Mouse (Mus musculus) neural tube, embryonic 12.5 days (tissue): Measurements from ENCODE around the gene Stpg4. TPM values are rescaled to one million over a fixed set of nuclear protein-coding genes. Genes with fewer than 3 reads are reported as not detected.

Source experiments
- ATAC-seq: fragments of 200-750 bp; cut with Nextera tagmentation; 2 replicates; pipeline ENCODE4 v1.8.0; 2017; ENCODE audit warnings: low read depth, mild to moderate bottlenecking, moderate TSS enrichment, moderate library complexity; ENCODE audit not compliant: low FRiP score
- H3K27ac ChIP-seq: fragments of 300-500 bp; sonication (generic); 2 replicates; pipeline ENCODE4 v1.5.1; 2016
- H3K27me3 ChIP-seq: fragments of 300-500 bp; sonication (generic); replicated peaks from 2 replicates; pipeline ENCODE4 v1.6.1; 2016; ENCODE audit warnings: mild to moderate bottlenecking
- H3K36me3 ChIP-seq: fragments of 300-500 bp; sonication (generic); 2 replicates; pipeline ENCODE4 v1.6.1; 2016; ENCODE audit warnings: mild to moderate bottlenecking
- H3K4me1 ChIP-seq: fragments of 300-500 bp; sonication (generic); 2 replicates; pipeline ENCODE4 v1.6.1; 2016
- H3K4me2 ChIP-seq: fragments of 300-500 bp; sonication (generic); replicated peaks from 2 replicates; pipeline ENCODE4 v1.6.1; 2016; ENCODE audit warnings: mild to moderate bottlenecking
- H3K4me3 ChIP-seq: fragments of 300-500 bp; sonication (generic); 2 replicates; pipeline ENCODE4 v1.5.1; 2016
- H3K9ac ChIP-seq: fragments of 300-500 bp; sonication (generic); 2 replicates; pipeline ENCODE4 v1.6.1; 2016; ENCODE audit warnings: mild to moderate bottlenecking
- H3K9me3 ChIP-seq: fragments of 300-500 bp; sonication (generic); 2 replicates; pipeline ENCODE4 v1.6.1; 2016; ENCODE audit warnings: mild to moderate bottlenecking
- WGBS: fragments of 180-500 bp; shearing (Covaris S2); methylation state at CpG from one replicate; pipeline ENCODE4 v1.1.7; 2016; 5-methylcytosine and 5-hydroxymethylcytosine counted together
- polyA plus RNA-seq: library from polyadenylated mRNA; unstranded; fragments of >200 nt; fragmentation: Nextera tagmentation; extraction: Ambion mirVana; gene quantifications from 2 replicates; pipeline ENCODE4 v1.2.1, GENCODE M21; 2016

Stpg4 gene
- polyA plus RNA-seq, 1 experiment from 2014 or later: not detected

- 84% methylated on average over 8 of the region's 8 CpGs for WGBS
- H3K27me3 ChIP-seq: no peaks in the 10 kb centered on the region
- H3K9ac ChIP-seq: no peak overlapping the region
- H3K36me3 ChIP-seq: no peaks in the 10 kb centered on the region
- no peak overlapping the region for H3K4me2 ChIP-seq
- no peak overlapping the region for H3K27ac ChIP-seq
- peaks cover 30% of the 10 kb centered on the region for H3K4me1 ChIP-seq
- H3K9me3 ChIP-seq: no peaks in the 10 kb centered on the region
- no peak overlapping the region for H3K4me3 ChIP-seq
- no peak for ATAC-seq
Observed at GRCm38 (mm10) chr17:87355456-87355855, 72.1 kb downstream of the Stpg4 start.

GRCm38 (mm10) chr17:87353745-87354320 lies 73.7 kb downstream of the Stpg4 start:
- ATAC-seq: no peak
- H3K27me3 ChIP-seq: no peaks in the 10 kb centered on the region
- no peaks in the 10 kb centered on the region for H3K9me3 ChIP-seq
- no peak overlapping the region for H3K4me3 ChIP-seq
- H3K9ac ChIP-seq: no peak overlapping the region
- no peaks in the 10 kb centered on the region for H3K36me3 ChIP-seq
- peaks cover 39% of the 10 kb centered on the region for H3K4me1 ChIP-seq
- H3K27ac ChIP-seq: no peak overlapping the region
- 85% methylated on average over 8 of the region's 8 CpGs for WGBS
- no peak overlapping the region for H3K4me2 ChIP-seq

GRCm38 (mm10) chr17:87352898-87353225 lies 74.7 kb downstream of the Stpg4 start:
- 0 out of 2 replicates have a peak overlapping the region, but pooled peaks have one; percentile 7 for H3K4me2 ChIP-seq
- no peak for ATAC-seq
- H3K27ac ChIP-seq: no peak overlapping the region
- H3K9me3 ChIP-seq: no peaks in the 10 kb centered on the region
- 13% methylated on average over 1 of the region's 1 CpGs for WGBS
- H3K4me3 ChIP-seq: no peak overlapping the region
- peaks cover 44% of the 10 kb centered on the region for H3K4me1 ChIP-seq
- H3K36me3 ChIP-seq: no peaks in the 10 kb centered on the region
- H3K9ac ChIP-seq: no peak overlapping the region
- no peaks in the 10 kb centered on the region for H3K27me3 ChIP-seq

- H3K4me1 ChIP-seq: peaks cover 44% of the 10 kb centered on the region
- ATAC-seq: peak; percentile 52
- H3K9ac ChIP-seq: no peak overlapping the region
Observed at GRCm38 (mm10) chr17:87352106-87352897, 75.2 kb downstream of the Stpg4 start.

GRCm38 (mm10) chr17:87351241-87352105 lies 76.1 kb downstream of the Stpg4 start:
- WGBS: 33% methylated on average over 20 of the region's 20 CpGs
- peaks cover 44% of the 10 kb centered on the region for H3K4me1 ChIP-seq
- no peaks in the 10 kb centered on the region for H3K36me3 ChIP-seq
- no peak overlapping the region for H3K4me3 ChIP-seq
- 0 out of 2 replicates have a peak, but pooled peaks have one; percentile 10 for ATAC-seq
- no peak overlapping the region for H3K4me2 ChIP-seq
- H3K9ac ChIP-seq: no peak overlapping the region
- H3K27me3 ChIP-seq: no peaks in the 10 kb centered on the region
- H3K27ac ChIP-seq: no peak overlapping the region
- H3K9me3 ChIP-seq: no peaks in the 10 kb centered on the region

More at GRCm38 (mm10) chr17:87352106-87352897, 75.2 kb downstream of the Stpg4 start:
- H3K4me3 ChIP-seq: no peak overlapping the region
- H3K9me3 ChIP-seq: no peaks in the 10 kb centered on the region
- H3K36me3 ChIP-seq: no peaks in the 10 kb centered on the region
- no peak overlapping the region for H3K27ac ChIP-seq
- H3K27me3 ChIP-seq: no peaks in the 10 kb centered on the region
- H3K4me2 ChIP-seq: 0 out of 2 replicates have a peak overlapping the region, but pooled peaks have one; percentile 7
- WGBS: 17% methylated on average over 16 of the region's 16 CpGs

GRCm38 (mm10) chr17:87350471-87351240 lies 76.9 kb downstream of the Stpg4 start:
- no peaks in the 10 kb centered on the region for H3K36me3 ChIP-seq
- WGBS: 62% methylated on average over 13 of the region's 13 CpGs
- H3K27ac ChIP-seq: no peak overlapping the region
- no peak overlapping the region for H3K9ac ChIP-seq
- no peak overlapping the region for H3K4me2 ChIP-seq
- ATAC-seq: no peak
- H3K9me3 ChIP-seq: no peaks in the 10 kb centered on the region
- H3K27me3 ChIP-seq: no peaks in the 10 kb centered on the region
- H3K4me3 ChIP-seq: no peak overlapping the region
- peaks cover 44% of the 10 kb centered on the region for H3K4me1 ChIP-seq

GRCm38 (mm10) chr17:87349575-87349974 lies 78.0 kb downstream of the Stpg4 start:
- Histone ChIP-seq H3K4me3 (no peak overlapping the region), H3K9me3 (no peaks in the 10 kb centered on the region), H3K36me3 (no peaks in the 10 kb centered on the region), H3K27me3 (no peaks in the 10 kb centered on the region), H3K27ac (no peak overlapping the region; the same call in 1 of the 2 replicates), H3K9ac (no peak overlapping the region), H3K4me1 (peaks cover 44% of the 10 kb centered on the region), H3K4me2 (no peak overlapping the region)
- 61% methylated on average over 9 of the region's 9 CpGs for WGBS
- no peak for ATAC-seq

- Histone ChIP-seq H3K9me3 (no peaks in the 10 kb centered on the region), H3K9ac (no peak overlapping the region), H3K4me1 (peaks cover 44% of the 10 kb centered on the region), H3K4me2 (no peak overlapping the region), H3K36me3 (no peaks in the 10 kb centered on the region), H3K4me3 (no peak overlapping the region), H3K27ac (no peak overlapping the region), H3K27me3 (no peaks in the 10 kb centered on the region)
- 25% methylated on average over 9 of the region's 9 CpGs for WGBS
- peak; percentile 39; the same call in 1 of the 2 replicates for ATAC-seq
Observed at GRCm38 (mm10) chr17:87349069-87349468, 78.5 kb downstream of the Stpg4 start.

- H3K27ac ChIP-seq: no peak overlapping the region
- H3K9ac ChIP-seq: no peak overlapping the region
- H3K36me3 ChIP-seq: no peaks in the 10 kb centered on the region
- no peaks in the 10 kb centered on the region for H3K9me3 ChIP-seq
- 52% methylated on average over 9 of the region's 9 CpGs for WGBS
- ATAC-seq: no peak
- no peaks in the 10 kb centered on the region for H3K27me3 ChIP-seq
- H3K4me1 ChIP-seq: peaks cover 42% of the 10 kb centered on the region
- no peak overlapping the region for H3K4me2 ChIP-seq
- no peak overlapping the region for H3K4me3 ChIP-seq
Observed at GRCm38 (mm10) chr17:87348353-87348752, 79.2 kb downstream of the Stpg4 start.

GRCm38 (mm10) chr17:87345252-87345593 lies 82.3 kb downstream of the Stpg4 start:
- WGBS: 67% methylated on average over 4 of the region's 4 CpGs
- H3K9me3 ChIP-seq: no peaks in the 10 kb centered on the region
- H3K27ac ChIP-seq: no peak overlapping the region

GRCm38 (mm10) chr17:87344441-87345251 lies 82.9 kb downstream of the Stpg4 start:
- 75% methylated on average over 18 of the region's 18 CpGs for WGBS
- Histone ChIP-seq H3K36me3 (no peaks in the 10 kb centered on the region), H3K4me1 (peaks cover 11% of the 10 kb centered on the region), H3K4me2 (no peak overlapping the region), H3K4me3 (no peak overlapping the region), H3K27me3 (no peaks in the 10 kb centered on the region), H3K9me3 (no peaks in the 10 kb centered on the region), H3K27ac (no peak overlapping the region), H3K9ac (no peak overlapping the region)
- no peak for ATAC-seq

More at GRCm38 (mm10) chr17:87345252-87345593, 82.3 kb downstream of the Stpg4 start:
- H3K4me2 ChIP-seq: no peak overlapping the region
- no peak overlapping the region for H3K4me3 ChIP-seq
- H3K27me3 ChIP-seq: no peaks in the 10 kb centered on the region
- no peak for ATAC-seq
- H3K4me1 ChIP-seq: peaks cover 13% of the 10 kb centered on the region
- no peak overlapping the region for H3K9ac ChIP-seq
- H3K36me3 ChIP-seq: no peaks in the 10 kb centered on the region
